Mouse (Mus musculus): Measurements from ENCODE around the gene Azin2. TPM values are rescaled to one million over a fixed set of nuclear protein-coding genes. Genes with fewer than 3 reads are reported as not detected.

The Azin2 gene
- total RNA-seq, 4 experiments from 2014 or later, result 48.2 to 54.6 (median 49.8) TPM

GRCm38 (mm10) chr4:128897911-128898421 lies 64.3 kb downstream of the Azin2 start:
- DNase-seq (ENCODE audit: low spot score in 2 of 2), result no peak

GRCm38 (mm10) chr4:128896667-128897066 lies 65.6 kb downstream of the Azin2 start:
- no peak for DNase-seq (ENCODE audit: low spot score in 2 of 2)

GRCm38 (mm10) chr4:128895841-128896240 lies 66.4 kb downstream of the Azin2 start:
- DNase-seq (ENCODE audit: low spot score in 2 of 2), result no peak

GRCm38 (mm10) chr4:128894112-128894511 lies 68.1 kb downstream of the Azin2 start:
- DNase-seq (ENCODE audit: low spot score in 2 of 2), result no peak

DNA sequence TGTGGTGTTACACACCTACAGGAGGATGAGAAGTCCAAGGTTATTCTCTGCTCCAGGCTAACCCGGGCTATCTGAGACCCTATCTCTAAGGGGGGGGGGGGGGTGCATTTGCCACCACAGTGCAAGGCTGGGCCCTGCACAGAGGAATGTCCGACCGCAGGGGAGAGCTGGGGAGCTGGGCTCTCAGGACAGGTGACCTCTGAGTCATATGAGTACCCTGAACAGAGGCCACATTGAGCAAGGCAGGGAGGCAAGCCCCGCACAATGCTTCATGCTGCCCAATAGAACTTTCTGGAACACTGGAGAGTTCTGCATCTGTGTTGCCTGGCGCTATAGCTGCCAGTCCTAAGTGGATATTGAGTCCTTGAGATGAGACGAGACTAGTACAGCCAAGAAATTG lies 70.1 kb downstream of the Azin2 start:
- no peak for DNase-seq (ENCODE audit: low spot score in 2 of 2)

DNA sequence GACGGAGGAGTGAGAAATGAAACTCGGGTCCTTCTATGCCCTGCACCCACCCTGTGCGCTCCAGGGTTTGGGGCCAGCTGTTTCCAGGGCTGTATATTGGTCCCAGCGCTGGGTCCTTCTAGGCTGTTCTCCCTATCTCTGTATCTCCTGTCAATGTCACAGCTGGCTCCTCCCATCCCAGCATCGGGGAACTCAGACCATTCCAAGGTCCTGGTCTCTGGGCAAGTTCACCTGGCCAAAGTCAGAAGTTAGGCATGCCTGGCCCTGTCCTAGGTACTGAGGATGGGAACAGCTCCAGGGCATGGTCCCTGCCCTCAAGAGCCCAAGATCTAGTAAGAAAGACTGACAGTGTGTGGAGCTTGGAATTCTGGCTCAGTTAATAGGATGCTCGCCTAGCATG lies 70.5 kb downstream of the Azin2 start:
- no peak for DNase-seq (ENCODE audit: low spot score in 2 of 2)

- peak in 1 of 2 experiments; percentile 68 for DNase-seq (ENCODE audit: low spot score in 2 of 2)
Measured at GRCm38 (mm10) chr4:128891157-128891556, 71.1 kb downstream of the Azin2 start.

DNA sequence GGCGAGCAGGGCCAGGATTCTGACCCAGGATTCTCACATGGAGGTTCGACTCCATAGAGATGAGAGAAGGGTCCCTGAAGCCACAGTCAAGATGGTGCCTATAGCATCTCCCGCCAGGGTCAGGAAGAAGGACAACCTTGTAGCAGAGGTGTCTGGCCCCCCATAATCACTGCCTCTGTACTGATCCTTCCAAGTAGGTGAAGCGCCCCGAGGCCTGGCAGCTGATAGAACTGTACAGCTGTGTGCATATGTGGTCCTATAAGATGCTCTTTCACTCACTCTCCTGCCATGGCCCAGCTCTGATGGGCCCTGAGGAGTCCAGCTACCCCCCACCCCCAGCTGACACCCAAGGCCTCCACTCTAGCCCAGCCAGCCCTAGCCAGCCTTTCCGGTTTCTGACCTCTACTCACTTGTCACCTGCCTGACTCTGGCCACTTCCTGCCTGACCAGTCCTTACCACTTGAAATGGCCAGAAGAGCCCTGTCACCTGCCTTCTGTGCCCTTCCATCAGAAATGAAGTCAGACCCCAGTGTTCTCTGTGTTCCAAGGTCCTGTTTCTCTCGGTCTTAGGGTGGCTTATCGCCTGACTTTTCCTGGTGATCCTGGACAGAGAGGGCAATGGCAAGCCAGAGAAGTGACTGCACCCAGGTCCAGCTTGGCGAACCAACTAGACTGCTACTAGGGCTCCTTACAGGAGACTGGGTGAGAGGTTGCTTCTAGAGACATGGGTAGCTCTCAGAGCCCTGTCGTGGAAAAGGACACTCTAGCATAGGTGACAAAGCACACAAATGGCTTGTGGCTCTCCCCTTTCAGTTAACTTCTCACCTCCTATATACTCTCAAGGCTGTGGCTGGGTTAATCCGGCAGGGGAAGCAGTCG lies 72.3 kb downstream of the Azin2 start:
- DNase-seq (ENCODE audit: low spot score in 2 of 2), result no peak

DNA sequence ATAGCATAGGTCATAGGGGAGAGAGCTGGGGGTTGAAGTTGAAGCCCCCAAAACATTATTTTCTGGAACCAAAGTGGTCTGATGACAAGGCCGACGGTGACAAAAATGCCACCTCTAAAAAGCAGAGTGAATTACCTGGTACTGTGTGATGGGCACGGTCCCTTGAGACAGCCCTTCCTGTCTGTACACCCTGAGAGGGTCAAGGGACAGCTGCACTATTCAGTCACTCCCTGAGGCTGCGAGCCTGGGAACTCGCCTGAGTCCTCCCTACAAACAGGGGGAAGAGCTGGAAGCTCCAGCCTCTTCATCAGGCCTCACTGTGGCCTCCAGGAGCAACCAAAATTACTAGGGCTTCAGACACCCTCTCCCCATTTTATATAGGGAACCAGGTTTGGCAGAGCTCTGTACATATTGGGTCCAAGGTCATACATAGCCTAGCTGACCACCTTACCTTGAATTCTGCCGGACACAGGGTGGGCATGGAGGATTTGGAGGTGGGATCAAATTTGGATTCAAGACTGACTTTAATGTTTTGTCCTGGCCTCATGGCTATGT lies 73.7 kb downstream of the Azin2 start:
- no peak for DNase-seq (ENCODE audit: low spot score in 2 of 2)

DNA sequence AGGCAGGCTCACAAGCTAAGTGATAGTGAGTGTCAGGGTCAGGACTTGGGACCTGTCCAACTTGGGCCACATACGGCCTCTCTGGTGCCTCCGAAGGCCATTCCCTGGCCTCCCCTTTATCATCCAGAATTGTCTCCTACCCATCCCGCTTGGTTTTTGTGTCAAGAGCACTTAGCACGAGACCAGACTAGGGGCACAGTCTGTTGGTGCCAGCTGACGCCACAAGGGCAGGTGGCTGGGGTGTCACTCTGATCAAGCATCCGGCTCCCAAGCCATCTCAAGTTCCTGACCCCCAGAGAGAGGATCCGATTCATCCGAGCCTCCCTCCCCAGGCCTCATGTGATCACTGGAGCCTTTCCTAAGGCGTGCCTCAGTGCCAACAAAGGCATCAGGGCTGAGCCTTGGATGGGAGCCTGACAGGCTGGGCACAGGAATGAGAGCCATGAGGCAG lies 74.6 kb downstream of the Azin2 start:
- no peak for DNase-seq (ENCODE audit: low spot score in 2 of 2)

- no peak for DNase-seq (ENCODE audit: low spot score in 2 of 2)
Measured at GRCm38 (mm10) chr4:128887026-128887425, 75.2 kb downstream of the Azin2 start.

DNA sequence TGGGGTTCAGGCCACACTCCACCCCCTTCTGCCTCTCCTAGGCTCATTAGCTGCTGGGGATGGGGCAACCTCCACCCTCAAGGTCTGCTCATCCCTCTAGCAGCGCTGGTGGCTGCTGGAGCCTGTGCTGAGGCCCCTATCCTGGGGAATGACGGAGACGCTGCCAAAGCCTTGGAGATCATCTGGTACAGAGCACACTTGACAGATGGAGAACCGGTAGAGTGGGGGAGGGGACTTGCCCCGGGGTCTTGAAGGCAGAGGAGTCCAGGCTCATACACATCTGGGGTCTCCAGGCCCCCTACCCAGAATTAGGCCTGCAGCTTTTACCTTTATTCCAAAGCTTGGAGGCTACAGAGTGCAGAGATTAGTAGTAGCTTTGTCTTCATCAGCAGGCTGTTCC lies 75.7 kb downstream of the Azin2 start:
- no peak for DNase-seq (ENCODE audit: low spot score in 2 of 2)

- no peak for DNase-seq (ENCODE audit: low spot score in 2 of 2)
Measured at GRCm38 (mm10) chr4:128885540-128885939, 76.7 kb downstream of the Azin2 start.

- no peak for DNase-seq (ENCODE audit: low spot score in 2 of 2)
Measured at GRCm38 (mm10) chr4:128884711-128885095, 77.5 kb downstream of the Azin2 start.

GRCm38 (mm10) chr4:128883801-128884710 lies 78.2 kb downstream of the Azin2 start:
- DNase-seq (ENCODE audit: low spot score in 2 of 2), result peak in 1 of 2 experiments; percentile 35

DNA sequence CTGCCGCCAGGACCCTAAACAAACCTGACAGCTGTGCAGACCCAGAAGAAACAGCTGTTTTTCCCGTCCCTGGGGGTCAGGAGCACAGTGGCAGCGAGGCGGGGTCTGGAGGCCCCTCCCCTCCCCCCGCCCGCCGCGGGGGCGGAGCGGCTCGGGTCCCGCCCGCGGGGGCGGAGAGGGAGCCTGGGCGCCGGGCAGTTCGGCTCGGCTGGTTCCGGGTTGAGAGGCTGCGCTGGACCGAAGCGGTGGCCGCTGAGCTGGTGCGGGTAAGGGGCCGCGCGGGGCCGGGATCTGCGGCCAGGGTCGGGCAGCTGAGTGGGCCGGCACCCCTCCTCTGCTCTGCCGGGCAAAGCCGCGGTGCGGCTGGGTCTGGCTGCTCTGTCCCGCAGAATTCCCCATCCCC lies 78.9 kb downstream of the Azin2 start, which contains the start of gene Trim62:
Gene Trim62 (plus strand): TSS at position 202 of the 403 bp plus-strand sequence.
- DNase-seq (ENCODE audit: low spot score in 2 of 2), result peak; percentile 40 to 54

Other genes starting within 250 kb of the Azin2 start
- gene A3galt2, start 207.1 kb downstream of the Azin2 start, total RNA-seq (2022), result under 1 TPM; 0.09 to 0.39 (median 0.27) TPM
- 10 to 100 TPM; 27.1 to 32.9 (median 30.1) TPM for gene Zfp362, start 156.4 kb downstream of the Azin2 start, total RNA-seq (2022)
- gene Trim62, start 78.9 kb downstream of the Azin2 start, total RNA-seq (2022), result 10 to 100 TPM; 17.4 to 20.0 (median 19.4) TPM
- 10 to 100 TPM; 23.4 to 28.1 (median 25.2) TPM for gene Ak2, start 29.5 kb upstream of the Azin2 start, total RNA-seq (2022)
- gene Rnf19b, start 95.8 kb upstream of the Azin2 start, total RNA-seq (2022), result 10 to 100 TPM; 50.2 to 60.3 (median 52.6) TPM
- not detected for gene Tmem54, start 143.1 kb upstream of the Azin2 start, total RNA-seq (2022)
- 100 to 1,000 TPM; 809 to 955 (median 872) TPM for gene Hpca, start 159.6 kb upstream of the Azin2 start, total RNA-seq (2022)
- 10 to 100 TPM; 59.2 to 67.3 (median 62.3) TPM for gene Fndc5, start 174.6 kb upstream of the Azin2 start, total RNA-seq (2022)
- gene S100pbp, start 227.3 kb upstream of the Azin2 start, total RNA-seq (2022), result 10 to 100 TPM; 44.1 to 52.8 (median 46.3) TPM
- 10 to 100 TPM; 90.5 to 98.5 (median 96.4) TPM for gene Yars, start 227.3 kb upstream of the Azin2 start, total RNA-seq (2022)

Data from left cerebral cortex, adult 8-10 months (tissue).